Mouse (Mus musculus) right cerebral cortex, adult 2 months (tissue): ENCODE measurements around the gene E430018J23Rik.
A peak's percentile ranks its signal among the peaks of the same experiment; 100 is the strongest.
"Not testable (repeated sequence)": the region's sequence is repeated elsewhere in the genome, so short reads cannot be mapped to it uniquely, and the experiment has no call there.

Source experiments
- DNase-seq, 2 experiments: peaks; one replicate each; pipeline ENCODE4 v3.0.0; 2021 to 2022; ENCODE audit warnings: low spot score in 2 of 2

Gene E430018J23Rik

DNA sequence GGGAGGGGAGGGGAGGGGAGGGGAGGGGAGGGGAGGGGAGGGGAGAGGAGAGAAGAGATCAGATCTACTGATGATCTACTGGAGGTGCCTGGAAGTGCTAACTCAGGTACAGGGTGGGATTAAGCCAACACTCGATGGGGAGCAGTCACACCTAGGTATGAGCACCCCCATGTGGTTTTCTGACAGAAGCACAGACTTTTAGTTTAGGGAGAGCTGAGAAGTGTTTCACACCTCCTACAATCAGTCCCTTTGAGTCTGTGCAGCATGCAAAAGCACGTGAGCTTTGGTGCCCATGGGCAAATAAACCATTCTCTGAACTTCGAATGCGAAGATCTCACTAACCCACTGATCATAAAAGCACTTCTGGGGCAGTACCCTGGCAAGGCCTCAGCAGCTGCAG, 51.1 kb downstream of the E430018J23Rik start:
- peak in 1 of 2 experiments; percentile 39 for DNase-seq

DNA sequence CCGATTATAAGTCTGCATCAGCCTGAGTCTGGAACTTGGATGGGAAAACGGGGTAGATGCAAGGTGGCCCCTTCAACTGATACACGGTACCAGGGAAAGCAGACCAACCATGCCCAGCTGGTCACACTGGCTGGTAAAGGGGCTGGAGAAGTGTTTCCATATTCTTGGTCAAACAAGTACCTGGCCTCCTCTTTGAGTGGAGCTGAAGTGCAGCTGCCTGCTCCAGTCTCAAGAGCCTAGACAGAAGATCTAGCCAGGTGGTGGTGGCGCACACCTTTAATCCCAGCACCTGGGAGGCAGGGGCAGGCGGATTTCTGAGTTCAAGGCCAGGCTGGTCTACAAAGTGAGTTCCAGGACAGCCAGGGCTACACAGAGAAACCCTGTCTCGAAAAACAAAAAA, 51.6 kb downstream of the E430018J23Rik start:
- DNase-seq = not testable (repeated sequence)

DNA sequence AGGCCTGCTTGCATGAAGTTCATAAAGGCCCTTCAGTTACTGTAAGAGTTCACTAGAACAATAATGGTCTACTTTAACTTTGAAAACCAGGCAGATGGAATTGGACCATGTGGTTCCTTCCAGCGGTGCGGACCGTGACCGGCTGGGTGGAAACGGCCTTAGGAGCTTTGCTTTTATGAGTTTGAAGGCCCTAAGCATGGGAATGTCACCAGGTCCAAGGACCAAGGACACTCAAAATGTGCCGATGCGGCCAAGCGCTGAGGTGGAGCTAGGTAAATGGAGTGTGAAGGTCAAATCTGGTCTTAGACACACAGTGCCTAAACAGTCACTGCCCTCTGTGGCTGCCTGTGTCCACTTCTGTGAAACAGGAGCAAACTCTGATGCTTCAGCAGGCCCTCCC, 52.1 kb downstream of the E430018J23Rik start:
- DNase-seq = no peak
